Mouse (Mus musculus) heart, postnatal 0 days (tissue): ENCODE data around the gene Phf2. TPM values are rescaled to one million over a fixed set of nuclear protein-coding genes. Genes with fewer than 3 reads are reported as not detected.
A peak's percentile ranks its signal among the peaks of the same experiment; 100 is the strongest.

ENCODE experiments used
- ATAC-seq: fragments of 200-750 bp; cut with Nextera tagmentation; 2 replicates; pipeline ENCODE4 v1.8.0; 2017; ENCODE audit warnings: low read depth, moderate number of reproducible peaks, moderate library complexity; ENCODE audit not compliant: insufficient read depth
- DNase-seq: peaks from one replicate; pipeline ENCODE4 v3.0.0-alpha.2; 2016; ENCODE audit warnings: low spot score
- H3K27ac ChIP-seq: fragments of 300-500 bp; sonication (generic); 2 replicates; pipeline ENCODE4 v1.5.1; 2014; ENCODE audit warnings: low read depth, mild to moderate bottlenecking
- H3K27me3 ChIP-seq: fragments of 300-500 bp; sonication (generic); 2 replicates; pipeline ENCODE4 v1.6.1; 2014; ENCODE audit warnings: low read length, mixed read lengths; ENCODE audit not compliant: control insufficient read depth, insufficient read depth
- H3K36me3 ChIP-seq: fragments of 300-500 bp; sonication (generic); replicated peaks from 2 replicates; pipeline ENCODE4 v1.6.1; 2014; ENCODE audit warnings: low read length, mixed read lengths; ENCODE audit not compliant: control insufficient read depth, insufficient read depth
- H3K4me1 ChIP-seq: fragments of 300-500 bp; sonication (generic); 2 replicates; pipeline ENCODE4 v1.6.1; 2014; ENCODE audit warnings: antibody characterized with exemption; ENCODE audit not compliant: control insufficient read depth, insufficient read depth
- H3K4me2 ChIP-seq: fragments of 300-500 bp; sonication (generic); 2 replicates; pipeline ENCODE4 v1.6.1; 2014; ENCODE audit warnings: low read depth, mild to moderate bottlenecking, low read length, moderate library complexity
- H3K4me3 ChIP-seq: fragments of 300-500 bp; sonication (generic); 2 replicates; pipeline ENCODE4 v1.5.1; 2014; ENCODE audit warnings: low read depth, low read length
- H3K9ac ChIP-seq: fragments of 300-500 bp; sonication (generic); replicated peaks from 2 replicates; pipeline ENCODE4 v1.6.1; 2014; ENCODE audit warnings: low read depth, low read length, mixed read lengths
- H3K9me3 ChIP-seq: fragments of 300-500 bp; sonication (generic); replicated peaks from 2 replicates; pipeline ENCODE4 v1.6.1; 2016; ENCODE audit warnings: low read length; ENCODE audit not compliant: control insufficient read depth
- CTCF ChIP-seq: IDR thresholded peaks from 2 replicates; pipeline ENCODE4 v1.5.1; 2016; ENCODE audit warnings: antibody characterized with exemption, control low read depth, low read depth
- EP300 ChIP-seq: IDR thresholded peaks from 2 replicates; pipeline ENCODE4 v1.6.1; 2016; ENCODE audit warnings: antibody characterized with exemption, low read depth
- WGBS: fragments of 180-500 bp; shearing (Covaris S2); extraction: QIAGEN DNeasy Blood & Tissue Kit; methylation state at CpG from one replicate; pipeline ENCODE4 v1.1.7; 2014; 5-methylcytosine and 5-hydroxymethylcytosine counted together
- polyA plus RNA-seq: library from polyadenylated mRNA; unstranded; fragments of >200 nt; fragmentation: Nextera tagmentation; extraction: Ambion mirVana; gene quantifications from 2 replicates; pipeline ENCODE4 v1.2.1, GENCODE M21; 2015
- total RNA-seq: library from RNA; depleted of rRNA; stranded (reverse); fragments of >200 nt; gene quantifications from 2 replicates; pipeline ENCODE4 v1.2.3, GENCODE M21; 2014; ENCODE audit warnings: low replicate concordance

Gene Phf2
- total and polyA plus RNA-seq, 2 experiments from 2014 or later, result 2.6 to 12.7 TPM

- Histone ChIP-seq H3K9me3 (no peaks in the 10 kb centered on the region), H3K27ac (no peak overlapping the region), H3K9ac (no peak overlapping the region), H3K27me3 (no peaks in the 10 kb centered on the region), H3K4me1 (peaks cover 11% of the 10 kb centered on the region; the same call in 1 of the 2 replicates), H3K4me3 (no peak overlapping the region), H3K4me2 (no peak overlapping the region), H3K36me3 (peaks cover 79% of the 10 kb centered on the region)
- WGBS, result 80% methylated on average over 7 of the region's 7 CpGs
- no peak for ATAC-seq
- DNase-seq, result no peak
- TF ChIP-seq EP300, result no peak
- no peak for TF ChIP-seq CTCF
These were observed 40.5 kb upstream of the Phf2 start for GRCm38 (mm10) chr13:48911426-48911825.

GRCm38 (mm10) chr13:48905458-48905857, 34.5 kb upstream of the Phf2 start:
- Histone ChIP-seq H3K4me3 (no peak overlapping the region), H3K9ac (no peak overlapping the region), H3K27me3 (no peaks in the 10 kb centered on the region), H3K9me3 (no peaks in the 10 kb centered on the region), H3K36me3 (peaks cover 80% of the 10 kb centered on the region), H3K4me2 (no peak overlapping the region), H3K27ac (no peak overlapping the region), H3K4me1 (no peaks in the 10 kb centered on the region)
- 88% methylated on average over 2 of the region's 2 CpGs for WGBS
- ATAC-seq (no peak), DNase-seq (no peak)
- TF ChIP-seq EP300 (no peak), CTCF (no peak)

- Histone ChIP-seq H3K9ac (no peak overlapping the region), H3K27ac (no peak overlapping the region), H3K4me1 (no peaks in the 10 kb centered on the region), H3K4me2 (no peak overlapping the region), H3K4me3 (no peak overlapping the region), H3K36me3 (peaks cover 79% of the 10 kb centered on the region), H3K27me3 (no peaks in the 10 kb centered on the region), H3K9me3 (no peaks in the 10 kb centered on the region)
- DNase-seq, result no peak
- ATAC-seq, result no peak
- TF ChIP-seq EP300, result no peak
- no peak for TF ChIP-seq CTCF
- WGBS, result 78% methylated on average over 5 of the region's 5 CpGs
These were observed 24.5 kb upstream of the Phf2 start for GRCm38 (mm10) chr13:48895376-48895775.

- WGBS, result 65% methylated on average over 4 of the region's 4 CpGs
- DNase-seq, result no peak
- H3K27ac ChIP-seq, result no peak overlapping the region
- no peak for TF ChIP-seq CTCF
- no peak for TF ChIP-seq EP300
- no peaks in the 10 kb centered on the region for H3K4me1 ChIP-seq
- no peaks in the 10 kb centered on the region for H3K9me3 ChIP-seq
- no peaks in the 10 kb centered on the region for H3K27me3 ChIP-seq
- peaks cover 86% of the 10 kb centered on the region for H3K36me3 ChIP-seq
- no peak for ATAC-seq
- no peak overlapping the region for H3K4me3 ChIP-seq
- no peak overlapping the region for H3K9ac ChIP-seq
- H3K4me2 ChIP-seq, result no peak overlapping the region
These were observed 19.5 kb upstream of the Phf2 start for GRCm38 (mm10) chr13:48890260-48890960.

- peak overlapping the region; percentile 54 for H3K4me2 ChIP-seq
- ATAC-seq (peak; percentile 100), DNase-seq (peak; percentile 97)
- no peaks in the 10 kb centered on the region for H3K27me3 ChIP-seq
- peak overlapping the region; percentile 62 for H3K9ac ChIP-seq
- peaks cover 30% of the 10 kb centered on the region for H3K36me3 ChIP-seq
- peaks cover 6% of the 10 kb centered on the region for H3K4me1 ChIP-seq
- H3K27ac ChIP-seq, result peak overlapping the region; percentile 85
- no peaks in the 10 kb centered on the region for H3K9me3 ChIP-seq
- under 1% methylated on average over 36 of the region's 36 CpGs for WGBS
- TF ChIP-seq EP300, result 0 out of 2 replicates have a peak, but pooled peaks have one; percentile 72
- TF ChIP-seq CTCF, result no peak
- peak overlapping the region; percentile 29 for H3K4me3 ChIP-seq
These were observed 7.6 kb upstream of the Phf2 start for GRCm38 (mm10) chr13:48878534-48878933.

- H3K36me3 ChIP-seq, result peaks cover 24% of the 10 kb centered on the region
- H3K27ac ChIP-seq, result peak overlapping the region; percentile 85
- DNase-seq (no peak), ATAC-seq (no peak)
- H3K9me3 ChIP-seq, result no peaks in the 10 kb centered on the region
- no peak overlapping the region for H3K4me3 ChIP-seq
- H3K4me2 ChIP-seq, result peak overlapping the region; percentile 54
- H3K4me1 ChIP-seq, result peaks cover 6% of the 10 kb centered on the region
- no peak for TF ChIP-seq EP300
- TF ChIP-seq CTCF, result no peak
- no peaks in the 10 kb centered on the region for H3K27me3 ChIP-seq
- peak overlapping the region; percentile 62 for H3K9ac ChIP-seq
These were observed 6.9 kb upstream of the Phf2 start for GRCm38 (mm10) chr13:48877805-48878204.
